Mouse (Mus musculus) hindlimb bud, embryonic 11.5 days (tissue): ENCODE data around the gene Lcn2.

Experiments
- DNase-seq: peaks from one replicate; pipeline ENCODE4 v3.0.0-alpha.2; 2012; ENCODE audit warnings: low read depth, low spot score; ENCODE audit errors: extremely low spot score

The Lcn2 gene

DNA sequence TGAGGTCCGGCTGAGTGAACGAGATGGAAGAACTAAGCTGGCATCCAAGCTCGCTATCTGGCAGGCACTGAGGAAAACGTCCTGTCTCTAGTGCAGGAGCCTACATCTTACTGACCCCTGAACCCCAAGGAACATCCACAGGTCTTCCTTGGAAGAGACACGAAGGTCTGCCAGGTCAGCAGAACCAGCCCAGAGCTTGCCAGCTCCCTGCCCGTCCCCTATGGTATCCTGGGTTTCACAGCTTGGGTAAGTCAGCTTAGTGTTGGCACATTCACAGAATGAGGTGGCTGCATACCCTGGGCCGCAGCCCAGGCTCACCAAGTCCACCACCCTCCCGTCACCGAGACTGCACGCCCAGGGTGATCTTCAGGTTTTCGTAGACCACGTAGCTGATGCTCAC lies 27.7 kb upstream of the Lcn2 start:
- DNase-seq: no peak

- DNase-seq: no peak
These were observed 25.9 kb upstream of the Lcn2 start for GRCm38 (mm10) chr2:32413936-32414335.

DNA sequence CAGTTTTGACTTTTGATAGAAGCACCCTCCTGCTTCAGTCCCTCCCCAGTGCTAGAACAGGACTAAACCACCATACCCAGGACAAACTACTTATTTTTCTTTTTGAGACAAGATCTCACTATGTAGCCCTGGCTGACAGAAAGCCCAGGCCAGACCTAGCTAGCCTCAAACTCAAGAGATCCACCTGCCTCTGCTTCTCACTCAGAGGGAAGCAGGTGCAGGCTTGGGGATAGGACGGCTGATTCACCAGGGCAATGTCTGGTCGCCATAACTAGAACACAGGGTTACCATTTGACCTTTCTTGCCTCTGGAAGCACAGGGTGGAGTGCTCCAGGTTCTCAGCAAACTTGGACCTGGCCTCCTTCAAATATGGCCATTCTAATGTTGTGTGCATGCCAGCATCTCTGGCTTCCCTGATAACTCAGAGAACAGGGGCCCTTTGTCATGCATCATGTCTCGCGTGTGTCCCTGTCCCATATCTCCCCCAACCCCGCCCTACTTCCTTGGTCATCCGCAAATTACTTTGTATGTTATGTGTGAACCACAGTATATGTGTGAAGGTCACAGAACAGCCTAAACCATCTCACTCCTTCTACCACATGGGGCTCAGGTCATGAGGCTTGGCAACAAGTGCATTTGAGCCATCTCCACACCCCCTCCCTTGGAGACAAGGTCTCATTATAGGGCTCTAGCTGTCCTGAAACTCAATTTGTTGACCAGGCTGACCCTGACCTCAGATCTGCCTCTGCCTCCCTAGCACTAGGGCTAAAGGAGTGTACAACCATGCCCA lies 24.9 kb upstream of the Lcn2 start:
- no peak for DNase-seq

GRCm38 (mm10) chr2:32411407-32411806 lies 23.4 kb upstream of the Lcn2 start:
- DNase-seq: no peak

DNA sequence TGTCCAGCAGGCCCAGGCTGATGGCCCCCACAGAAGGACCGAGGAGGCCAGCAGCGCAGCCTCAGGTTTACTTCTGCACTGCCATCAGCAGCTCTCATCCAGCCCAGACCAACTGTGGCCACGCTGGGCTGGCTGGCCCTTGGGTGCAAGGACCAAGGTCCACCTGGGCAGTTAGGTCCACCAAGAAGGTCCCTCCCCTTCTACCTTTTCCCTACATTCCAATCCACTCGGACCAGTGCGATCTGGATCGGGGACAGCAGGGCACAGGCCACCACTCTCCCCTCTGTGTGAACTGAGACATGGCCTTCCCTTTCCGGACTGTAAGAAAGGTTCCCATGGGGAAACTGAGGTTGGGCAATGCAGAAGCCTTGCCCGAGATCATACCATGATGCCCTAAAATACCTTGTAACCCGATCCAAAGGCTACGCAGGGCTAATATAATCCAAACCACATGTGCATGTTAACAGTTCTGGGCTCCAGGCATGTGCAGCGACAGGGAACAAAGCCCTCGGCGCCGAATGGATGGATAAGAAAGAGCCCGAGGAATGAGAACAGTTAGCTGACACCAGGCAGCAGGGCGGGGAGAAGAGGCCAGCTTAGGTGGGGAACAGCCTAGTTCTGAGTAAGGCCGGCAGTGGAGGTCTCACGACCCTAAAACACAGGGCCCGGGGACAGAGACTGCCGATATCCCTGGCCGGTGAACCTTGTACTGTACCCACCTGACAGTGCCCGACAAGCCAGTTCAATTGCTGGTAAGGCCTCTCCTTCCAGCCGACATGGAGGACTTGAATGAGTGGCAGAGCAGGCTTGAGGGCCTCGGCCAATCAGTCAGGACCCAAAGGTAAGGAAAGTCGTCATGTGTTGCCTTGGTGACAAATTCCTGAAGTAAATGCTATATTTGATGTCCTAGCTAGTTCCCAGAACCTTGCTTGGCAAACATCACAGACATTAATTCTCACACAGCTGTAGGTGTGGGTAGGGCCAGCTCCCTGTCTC lies 20.7 kb upstream of the Lcn2 start:
- no peak for DNase-seq

DNA sequence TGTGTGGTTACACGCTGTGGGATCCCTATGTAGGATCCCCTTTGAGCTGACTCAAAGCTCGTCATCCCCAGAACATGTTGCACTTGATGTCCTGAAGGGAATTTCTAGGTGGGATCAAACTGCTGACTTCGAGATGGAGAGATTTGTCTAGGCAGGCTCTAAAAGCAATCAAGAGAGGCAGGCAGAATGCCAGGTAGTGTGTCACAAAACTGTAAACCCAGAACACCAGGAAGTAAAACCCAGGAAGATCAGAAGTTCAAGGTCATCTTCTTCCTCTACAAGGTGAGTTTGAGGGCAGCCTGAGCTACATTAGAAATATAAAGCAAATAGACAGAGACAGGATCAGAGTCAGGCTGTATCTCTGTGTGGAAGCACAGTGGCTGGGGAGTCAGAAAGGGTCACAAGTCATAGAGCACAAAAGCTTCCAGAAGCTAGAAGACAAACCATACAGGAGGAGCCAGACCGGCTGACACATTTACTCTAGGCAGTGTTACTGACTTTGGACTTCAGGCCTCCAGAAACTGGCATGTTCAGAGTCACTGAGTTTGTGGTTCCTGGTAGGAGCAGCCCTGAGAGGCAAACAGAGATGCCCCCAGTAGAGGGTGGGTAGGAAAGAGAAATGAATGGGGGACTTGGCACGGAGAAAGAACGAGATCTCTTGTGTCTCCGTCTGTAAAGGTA lies 19.2 kb upstream of the Lcn2 start:
- no peak for DNase-seq

DNA sequence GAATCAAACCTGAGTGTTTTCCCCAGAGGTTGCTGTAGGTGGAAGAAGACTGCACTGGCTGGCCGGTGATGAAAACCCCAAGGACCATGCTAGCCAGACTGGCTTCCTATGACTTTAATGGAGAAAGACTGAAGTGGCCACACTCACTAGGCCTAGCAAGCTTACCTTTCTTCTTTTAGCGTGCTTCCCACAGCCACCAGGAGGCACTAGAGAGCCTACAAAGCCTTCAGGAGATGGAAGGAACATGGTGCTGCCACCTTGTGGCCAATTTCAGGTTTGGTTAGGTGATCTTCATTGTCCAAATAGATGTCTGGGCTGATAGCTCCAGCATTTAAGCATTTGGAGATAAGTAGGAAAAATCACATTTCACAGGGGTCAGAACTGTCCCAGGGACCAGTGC lies 16.6 kb upstream of the Lcn2 start:
- DNase-seq: peak; percentile 100

DNA sequence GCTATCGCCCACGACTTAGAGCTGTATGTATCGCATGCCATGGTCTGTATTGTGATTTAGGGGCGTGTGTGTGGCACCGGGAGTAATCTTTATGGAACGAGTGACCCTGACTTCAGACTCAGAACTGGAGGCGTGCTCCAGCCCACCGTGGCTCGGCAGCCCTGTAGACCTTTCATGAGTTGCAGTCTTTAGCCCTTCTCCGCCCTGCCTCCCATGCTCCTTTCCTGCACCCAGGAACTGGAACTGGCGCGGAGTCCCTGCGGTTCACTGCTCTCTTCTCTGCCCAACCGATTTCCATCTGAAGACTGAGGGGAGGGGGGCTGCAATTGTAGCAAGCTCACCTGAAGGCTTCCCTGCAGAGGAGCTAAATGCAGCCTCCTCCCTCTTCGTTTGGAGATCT lies 8.6 kb upstream of the Lcn2 start:
- no peak for DNase-seq

DNA sequence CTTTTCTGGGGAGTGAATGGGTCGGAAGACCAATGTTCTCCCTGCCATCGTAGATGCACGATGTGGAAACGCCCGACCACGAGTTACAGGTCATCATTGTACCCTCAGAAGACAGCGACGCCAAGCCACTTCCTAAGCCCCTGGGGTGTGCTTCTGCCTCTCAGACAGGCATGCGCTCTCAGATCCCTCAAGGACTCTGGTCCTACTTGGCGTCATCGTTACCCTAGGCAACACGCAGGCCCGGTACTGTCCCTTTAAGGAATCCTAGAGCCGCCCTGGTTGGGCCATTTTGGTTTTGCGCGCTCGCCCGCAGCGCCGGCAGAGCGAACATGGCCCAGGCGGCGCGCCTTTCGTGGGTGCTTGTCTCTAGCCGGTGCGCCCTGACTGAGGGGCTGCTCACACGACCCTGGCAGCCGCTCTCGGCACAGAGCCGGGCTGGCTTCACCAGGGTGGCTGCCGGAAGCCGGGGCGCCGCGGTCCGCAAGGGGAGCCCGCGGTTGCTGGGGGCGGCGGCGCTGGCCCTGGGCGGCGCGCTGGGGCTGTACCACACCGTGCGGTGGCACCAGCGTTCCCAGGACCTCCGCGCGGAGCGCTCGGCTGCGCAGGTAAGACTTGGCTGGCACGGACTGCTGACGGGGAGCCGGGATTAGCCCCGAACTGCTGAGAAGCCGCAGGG lies 8.0 kb upstream of the Lcn2 start:
- DNase-seq: peak; percentile 78

- peak; percentile 75 for DNase-seq
These were observed 7.5 kb upstream of the Lcn2 start, which contains the start of gene Ptges2 for GRCm38 (mm10) chr2:32395484-32395945. Gene Ptges2 (plus strand): TSS chr2:32395896.

DNA sequence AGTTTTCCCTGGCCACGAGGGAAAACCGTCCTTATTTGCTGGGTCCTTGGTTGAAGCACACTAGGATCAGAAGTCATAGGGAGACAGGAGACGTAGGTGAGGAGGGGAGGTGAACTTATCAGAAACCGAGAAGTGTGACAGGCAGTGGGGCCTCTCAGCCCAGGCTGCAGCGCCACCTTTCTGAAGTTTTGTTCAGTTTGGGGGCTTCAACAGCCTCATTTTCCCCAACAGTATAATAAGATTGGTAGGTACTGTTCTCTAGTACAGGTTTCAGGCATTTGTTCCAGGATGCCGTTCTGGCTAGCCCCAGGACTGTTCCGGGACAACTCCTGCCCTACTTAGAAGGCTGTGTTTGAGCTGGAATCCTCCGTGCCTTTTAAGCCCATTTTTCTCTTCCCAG lies 6.9 kb upstream of the Lcn2 start:
- DNase-seq: no peak

DNA sequence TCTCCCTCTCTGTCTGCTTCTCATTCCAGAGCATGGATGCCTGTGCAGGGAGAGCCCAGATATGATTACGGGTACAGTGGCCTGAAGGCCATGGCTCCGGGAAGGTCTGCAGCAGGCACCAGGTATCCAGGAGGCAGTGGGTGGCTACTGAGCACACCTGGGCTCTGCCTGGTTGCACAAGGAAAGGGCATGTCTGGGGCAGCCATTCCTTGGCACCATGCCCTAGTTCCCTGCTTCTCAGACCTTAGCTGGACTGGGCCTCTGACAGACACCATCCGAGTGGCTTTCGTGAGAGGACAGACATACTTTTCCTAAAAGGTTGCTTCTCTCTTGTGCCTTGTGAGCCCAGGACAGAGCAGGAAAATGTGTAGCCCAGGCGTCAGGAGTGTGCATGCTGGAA lies 4.0 kb upstream of the Lcn2 start:
- DNase-seq: no peak

DNA sequence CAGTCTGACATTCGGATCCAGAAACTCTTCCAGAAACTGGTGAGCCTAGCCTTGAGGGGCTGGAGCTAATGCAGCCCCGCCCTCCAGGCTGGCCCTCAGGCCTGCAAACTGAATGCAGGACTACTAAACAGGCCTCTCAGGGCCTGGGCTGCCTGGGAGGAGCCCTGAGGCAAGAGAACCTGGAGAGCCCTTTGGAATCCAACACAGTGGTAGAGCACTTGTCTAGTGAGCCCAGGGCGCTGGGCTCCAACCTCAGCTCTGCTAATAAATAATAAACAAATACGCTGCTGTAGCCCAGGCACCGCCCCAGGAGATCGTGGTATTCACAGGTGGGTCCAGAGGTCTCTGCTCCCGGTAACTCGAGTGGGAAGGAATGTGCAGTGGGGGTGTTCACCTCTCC lies 2.8 kb upstream of the Lcn2 start:
- DNase-seq: no peak

DNA sequence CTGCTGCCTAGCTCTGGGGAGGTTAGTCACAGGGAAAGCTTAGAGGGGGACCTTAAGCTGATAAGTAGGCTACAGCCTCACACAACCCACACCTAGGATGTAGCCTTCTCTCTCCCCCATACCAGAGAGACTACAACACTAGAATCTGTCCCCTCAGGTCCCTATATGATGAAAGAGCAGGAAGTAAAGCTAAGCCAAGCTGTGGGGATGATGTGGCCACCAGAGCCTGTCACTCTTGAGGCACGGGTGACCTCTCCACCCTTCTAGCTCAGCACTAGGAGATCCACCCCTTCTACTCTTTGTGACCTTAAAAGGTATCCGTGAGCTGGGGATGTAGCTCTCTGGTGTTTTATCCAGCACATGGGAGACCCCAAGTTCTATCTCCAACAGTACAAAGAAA lies 1.1 kb upstream of the Lcn2 start:
- no peak for DNase-seq

- no peak for DNase-seq
These were observed 5.4 kb downstream of the Lcn2 start for GRCm38 (mm10) chr2:32382689-32383088.

DNA sequence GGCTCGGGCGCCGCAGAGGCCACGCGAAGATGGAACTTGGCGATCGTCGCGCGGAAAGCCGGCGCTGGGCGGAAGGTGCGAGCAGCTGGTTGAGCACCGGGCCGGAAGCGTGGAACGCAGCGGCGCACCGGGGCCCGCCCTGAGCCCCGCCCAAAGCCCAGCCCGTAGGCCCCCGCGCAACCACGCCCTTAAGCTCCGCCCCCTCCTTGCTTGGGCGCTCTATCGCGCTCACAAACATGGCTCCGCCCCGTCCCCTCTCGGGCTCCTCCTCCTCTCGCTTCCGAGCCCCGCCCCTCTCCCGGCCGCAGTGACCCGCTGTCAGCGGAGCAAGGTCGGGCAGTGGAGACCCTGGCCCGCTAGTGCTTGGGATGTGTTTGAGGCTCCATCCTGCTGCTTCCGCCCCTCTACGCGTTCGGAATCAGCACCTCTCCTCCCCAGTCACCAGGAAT lies 6.3 kb downstream of the Lcn2 start, which contains the start of gene 1110008P14Rik:
1110008P14Rik (minus strand) TSS at position 164 of the 449 bp plus-strand sequence.
- DNase-seq: no peak

DNA sequence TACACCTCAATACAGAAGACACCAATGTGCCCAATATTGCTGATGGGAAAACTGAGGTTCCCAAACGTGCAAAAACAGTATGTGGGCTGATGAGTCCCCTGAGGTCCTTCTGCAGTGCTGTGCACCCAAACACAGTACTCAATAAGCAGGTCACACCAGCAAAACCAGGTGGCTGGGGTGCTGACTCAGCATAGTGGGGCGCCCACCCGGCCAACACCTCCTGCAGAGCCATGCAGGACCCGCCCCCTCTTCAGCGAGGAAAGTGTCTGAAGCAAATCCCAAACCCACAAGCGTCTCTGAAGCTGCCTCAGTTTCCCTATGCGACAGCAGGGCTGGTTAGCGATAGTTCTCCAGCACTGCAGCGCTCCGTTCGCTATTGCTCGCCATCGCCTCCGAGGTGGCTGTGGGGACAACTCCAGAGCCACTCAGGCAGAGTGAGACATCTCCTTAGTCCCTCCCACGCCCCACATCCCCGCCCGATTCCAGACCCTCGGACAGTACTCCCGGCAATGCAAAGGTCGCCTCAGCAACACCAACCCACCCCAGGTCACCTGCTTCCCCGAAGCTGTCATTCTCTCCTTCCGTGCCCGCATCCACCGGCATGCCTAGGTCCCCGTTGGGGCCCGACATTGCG lies 6.8 kb downstream of the Lcn2 start:
- DNase-seq: no peak

DNA sequence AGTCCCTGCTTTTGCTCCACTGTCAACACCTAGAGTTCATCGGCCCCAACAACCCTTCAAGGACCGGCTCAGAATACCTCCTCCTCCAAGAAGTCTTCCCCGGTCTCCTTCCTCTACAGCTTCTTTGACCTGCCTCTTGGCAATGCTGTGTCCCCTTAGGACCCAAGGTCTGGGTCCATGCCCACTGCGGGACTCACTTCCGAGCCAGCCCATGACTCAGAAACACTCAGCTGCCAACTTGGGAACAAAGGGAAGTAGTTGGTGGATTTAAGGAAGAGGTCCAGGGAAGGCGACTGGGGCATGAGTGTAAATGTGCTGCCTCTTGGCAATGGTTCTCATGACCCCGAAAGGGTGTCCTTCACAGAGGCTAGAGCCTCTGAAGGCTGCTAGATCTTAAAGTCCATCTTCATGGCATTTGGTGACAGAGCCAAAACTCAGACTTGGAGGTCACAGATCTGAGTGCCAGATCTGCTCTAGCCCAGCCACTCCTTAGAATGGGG lies 8.0 kb downstream of the Lcn2 start:
- DNase-seq: no peak

DNA sequence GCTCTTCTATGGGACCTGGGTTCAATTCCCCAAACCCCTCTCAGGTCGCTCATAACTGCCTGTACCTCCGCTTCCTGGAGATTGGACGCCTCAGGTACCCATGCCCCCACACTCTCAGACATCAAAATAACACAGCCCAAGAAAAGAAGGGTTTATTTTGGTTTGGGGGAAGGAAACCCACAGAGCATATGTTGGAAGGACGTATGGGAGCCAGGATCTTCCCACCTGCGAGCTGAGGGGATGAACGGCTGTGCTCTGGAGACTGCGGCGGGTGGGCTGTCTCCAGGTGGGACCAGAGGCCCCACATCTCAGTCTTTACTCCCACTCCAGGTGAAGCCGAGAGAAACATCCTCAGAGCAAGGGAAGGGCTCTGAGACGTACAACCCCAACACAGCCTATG lies 11.1 kb downstream of the Lcn2 start:
- no peak for DNase-seq
